Mouse (Mus musculus) heart, postnatal 36 days (tissue): Measurements from ENCODE around the gene 4930415O20Rik. TPM values are rescaled to one million over a fixed set of nuclear protein-coding genes. Genes with fewer than 3 reads are reported as not detected.

Source experiments
- DNase-seq, 2 experiments: peaks; one replicate each; pipeline ENCODE4 v3.0.0; 2021 to 2022
- intact Hi-C: fragments of 180-260 bp; cut with DNase I; formaldehyde crosslinking; loops from one replicate; pipeline ENCODE4 v1.15.1; 2025
- total RNA-seq, 2 experiments: library from RNA; stranded (reverse); gene quantifications; 2 replicates each; pipeline ENCODE4 v1.2.3; 2021

4930415O20Rik gene
- total RNA-seq, result 1 to 10 TPM; 1.6 TPM

DNA sequence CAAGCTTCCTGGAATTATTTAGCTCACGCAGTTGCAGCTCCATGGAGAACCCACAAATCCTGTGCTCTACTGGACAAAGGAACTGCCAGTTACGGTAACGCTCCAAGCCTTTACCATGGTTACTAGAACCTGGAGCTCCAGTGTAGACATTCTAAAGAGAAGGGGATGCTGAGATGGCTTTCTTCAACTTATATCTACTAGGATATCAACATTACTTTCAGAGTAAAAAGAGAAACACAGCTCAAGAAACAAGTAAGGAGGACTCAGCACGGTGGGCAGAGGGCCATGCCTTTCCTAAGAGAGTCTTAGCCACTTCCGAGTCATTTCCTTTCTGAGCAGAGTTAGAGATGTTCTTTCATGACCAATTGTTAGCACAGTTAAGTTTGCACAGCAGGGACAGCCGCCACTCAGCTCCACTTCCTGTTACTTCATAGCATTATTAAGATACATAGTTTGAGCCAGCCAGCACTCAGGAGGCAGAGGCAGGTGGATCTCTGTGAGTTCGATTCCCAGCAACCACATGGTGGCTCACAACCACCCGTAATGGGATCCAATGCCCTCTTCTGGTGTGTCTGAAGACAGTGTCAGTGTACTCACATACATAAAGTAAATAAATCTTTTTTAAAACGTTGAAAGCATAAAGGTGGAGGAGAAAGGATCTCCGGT, at the start of gene 4930415O20Rik, which contains the start of gene Ccnt1:
4930415O20Rik (plus strand) TSS at position 132 of the 666 bp plus-strand sequence.
Ccnt1 (minus strand) TSS at position 51 of the 666 bp plus-strand sequence.
- intact Hi-C loops, result no loop called here
- DNase-seq, result no peak

- intact Hi-C loops, result no loop called here
- DNase-seq, result no peak
Observed at GRCm38 (mm10) chr15:98521245-98521644, 49.6 kb upstream of the 4930415O20Rik start.

GRCm38 (mm10) chr15:98526057-98526456, 44.7 kb upstream of the 4930415O20Rik start:
- intact Hi-C loops, result no loop called here

DNA sequence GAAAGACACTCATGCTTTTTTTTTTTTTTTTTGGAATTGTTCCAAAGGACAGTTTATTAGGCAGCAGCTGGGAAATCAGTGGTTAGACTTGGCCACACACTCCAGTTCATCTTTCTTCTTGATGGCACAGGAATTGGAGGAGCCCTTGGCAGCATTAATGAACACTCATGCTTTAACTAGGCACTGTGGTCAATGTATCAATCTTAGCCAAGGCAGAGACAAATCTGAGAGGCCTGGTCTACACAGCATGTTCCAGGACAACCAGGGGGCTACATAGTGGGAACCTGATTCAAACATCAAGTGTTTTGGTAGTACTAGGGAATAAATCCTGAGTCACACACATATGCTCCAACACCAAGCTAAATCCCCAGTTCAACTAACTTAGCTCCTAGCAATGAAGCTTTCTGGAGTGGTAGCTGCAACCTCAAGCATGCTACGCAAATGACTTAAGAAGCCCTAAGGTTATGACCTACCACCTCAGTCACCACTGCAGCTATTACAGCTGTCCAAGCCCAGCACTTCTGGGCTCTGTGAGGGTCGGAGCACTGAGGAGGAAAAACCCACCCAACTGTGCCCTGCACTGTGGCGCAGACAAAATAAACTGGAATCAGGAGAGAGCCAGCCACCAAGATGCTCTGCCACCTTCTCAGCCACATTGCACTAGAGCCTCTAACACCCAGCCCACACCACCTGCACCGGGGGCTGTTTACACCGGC, 43.6 kb upstream of the 4930415O20Rik start:
- no peak for DNase-seq
- intact Hi-C loops, result no loop called here

More at GRCm38 (mm10) chr15:98526057-98526456, 44.7 kb upstream of the 4930415O20Rik start:
- DNase-seq, result no peak

GRCm38 (mm10) chr15:98528066-98528563, 42.7 kb upstream of the 4930415O20Rik start:
- DNase-seq, result no peak
- intact Hi-C loops, result no loop called here

DNA sequence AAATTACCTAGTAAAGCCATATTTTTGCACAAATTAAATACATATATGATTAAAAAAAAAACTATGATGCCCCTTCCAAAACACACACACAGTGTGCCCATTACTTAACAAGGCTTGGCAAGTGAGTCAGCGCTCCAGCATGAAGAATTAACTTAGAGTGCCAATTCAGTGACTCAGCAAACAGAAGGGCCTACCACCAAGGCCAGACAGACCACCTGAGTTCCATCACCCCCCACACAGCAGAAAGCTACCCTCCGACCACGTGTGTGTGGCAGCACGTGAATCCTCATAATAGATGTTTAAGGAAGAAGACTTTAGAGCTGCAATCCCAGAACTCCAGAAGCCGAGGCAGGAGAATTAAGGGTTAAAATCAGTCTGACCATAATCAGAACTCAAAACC, 38.5 kb upstream of the 4930415O20Rik start:
- no peak for DNase-seq
- intact Hi-C loops, result no loop called here

DNA sequence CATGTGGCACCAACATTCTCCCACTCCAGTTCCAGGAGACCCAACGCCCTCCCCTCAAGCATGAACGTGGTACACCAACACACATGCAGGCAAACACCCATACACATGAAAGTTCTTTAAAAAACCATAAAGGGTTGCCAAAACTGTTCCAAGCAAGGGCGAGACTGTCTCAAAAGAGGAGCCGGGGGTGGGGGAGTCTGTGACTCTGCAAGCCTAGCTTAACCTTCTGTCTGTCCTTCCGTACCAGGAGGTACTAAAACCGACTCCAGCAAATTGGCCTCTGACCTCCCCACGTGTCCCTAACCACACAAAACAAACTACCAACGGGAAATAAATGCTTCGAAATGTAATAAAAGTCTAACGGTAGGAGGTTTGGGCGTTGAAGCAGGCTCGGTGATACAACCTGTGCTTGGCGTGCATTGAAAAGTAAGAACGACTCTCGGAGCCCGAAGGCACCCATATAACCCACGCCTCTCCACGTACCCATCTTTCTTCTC, 37.7 kb upstream of the 4930415O20Rik start:
- DNase-seq, result no peak

GRCm38 (mm10) chr15:98533881-98534627, 36.8 kb upstream of the 4930415O20Rik start, which contains the start of gene Kansl2:
Gene Kansl2 (minus strand): TSS chr15:98534264.
- intact Hi-C loops, result loop anchor here (1.0 kb wide), 1 partner anchor 33 kb away; no protein-coding TSS in a partner anchor

More for the DNA sequence above, 37.7 kb upstream of the 4930415O20Rik start:
- intact Hi-C loops, result loop anchor here (1.0 kb wide), 1 partner anchor 34 kb away; no protein-coding TSS in a partner anchor

GRCm38 (mm10) chr15:98535921-98536320, 34.9 kb upstream of the 4930415O20Rik start:
- no peak for DNase-seq
- intact Hi-C loops, result no loop called here

More at GRCm38 (mm10) chr15:98533881-98534627, 36.8 kb upstream of the 4930415O20Rik start, which contains the start of gene Kansl2:
- peak; percentile 94 to 95 for DNase-seq

DNA sequence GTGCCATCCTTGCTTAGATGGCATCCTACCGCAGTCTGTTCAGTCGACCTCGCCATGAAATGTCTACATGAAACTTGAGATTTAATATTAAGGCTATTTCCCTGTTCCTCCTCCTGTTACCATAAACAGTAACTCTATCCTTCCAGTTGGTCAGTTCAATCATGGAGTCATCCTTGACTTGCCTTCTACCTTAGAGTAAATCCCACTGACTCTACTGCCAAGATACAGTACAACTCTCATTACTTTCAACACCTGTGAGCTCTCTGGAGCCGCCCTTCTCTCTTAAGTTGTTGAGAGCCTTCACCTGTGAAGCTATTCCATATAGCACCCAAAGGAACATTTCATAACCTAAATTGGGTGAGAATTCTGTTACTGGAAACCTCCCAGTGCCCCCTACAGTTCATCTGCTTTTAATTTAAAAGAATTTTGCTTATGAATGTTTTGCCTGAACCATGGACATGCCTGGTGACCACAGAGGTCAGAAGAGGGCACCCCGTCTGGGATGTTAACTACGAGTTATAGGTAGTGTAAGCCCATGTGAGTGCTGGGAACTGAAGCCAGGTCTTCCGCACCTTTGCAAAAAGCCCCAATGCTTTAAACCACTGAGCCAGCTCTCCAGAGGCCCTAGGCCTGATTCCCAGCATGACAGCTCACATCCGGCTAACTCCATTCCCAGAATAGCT, 33.8 kb upstream of the 4930415O20Rik start:
- intact Hi-C loops, result no loop called here
- DNase-seq, result no peak

DNA sequence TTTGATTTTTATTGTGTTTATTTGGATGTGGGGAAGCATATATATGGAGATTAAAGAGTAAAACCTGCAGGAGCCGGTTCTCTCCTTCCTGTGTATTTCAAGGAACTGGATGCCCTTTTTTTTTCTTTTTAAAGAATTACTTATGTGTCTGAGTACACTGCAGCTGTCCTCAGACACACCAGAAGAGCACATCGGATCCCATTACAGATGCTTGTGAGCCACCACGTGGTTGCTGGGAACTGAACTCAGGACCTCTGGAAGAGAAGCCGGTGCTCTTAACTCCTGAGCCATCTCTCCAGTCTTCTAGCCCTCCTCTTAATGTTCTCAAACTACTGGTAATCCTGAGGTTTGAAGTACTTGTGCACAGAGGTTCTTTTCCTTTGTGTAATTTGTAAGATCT, 32.9 kb upstream of the 4930415O20Rik start:
- intact Hi-C loops, result no loop called here
- DNase-seq, result no peak

GRCm38 (mm10) chr15:98541064-98541463, 29.7 kb upstream of the 4930415O20Rik start:
- no peak for DNase-seq
- intact Hi-C loops, result no loop called here

DNA sequence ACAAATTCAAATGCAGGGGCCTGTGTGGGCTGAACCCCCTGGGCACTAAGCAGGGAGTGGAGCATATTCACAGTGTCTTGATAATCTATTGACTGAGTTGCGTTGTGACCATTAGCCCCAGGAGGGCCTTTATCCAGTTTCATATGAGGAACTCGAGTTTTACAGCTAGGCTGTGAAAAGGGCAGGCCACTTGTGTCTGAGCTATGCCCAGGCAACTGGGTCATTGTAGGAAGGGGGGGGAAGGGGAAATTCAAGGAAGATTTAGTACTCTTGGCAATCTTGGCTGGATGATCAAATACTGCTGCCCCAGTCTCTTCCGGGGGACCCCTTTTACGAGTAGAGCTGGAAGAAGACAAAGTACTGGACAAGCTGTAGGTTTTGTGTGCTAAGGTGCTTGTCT, 27.5 kb upstream of the 4930415O20Rik start:
- no peak for DNase-seq
- intact Hi-C loops, result no loop called here

- intact Hi-C loops, result no loop called here
- no peak for DNase-seq
Observed at GRCm38 (mm10) chr15:98545151-98545550, 25.7 kb upstream of the 4930415O20Rik start.

- no peak for DNase-seq
- intact Hi-C loops, result no loop called here
Observed at GRCm38 (mm10) chr15:98546843-98547242, 24.0 kb upstream of the 4930415O20Rik start.

- DNase-seq, result no peak
- intact Hi-C loops, result no loop called here
Observed at GRCm38 (mm10) chr15:98552758-98553157, 18.0 kb upstream of the 4930415O20Rik start.

- intact Hi-C loops, result no loop called here
- peak in 1 of 2 experiments; percentile 27 for DNase-seq
Observed at GRCm38 (mm10) chr15:98555881-98556280, 14.9 kb upstream of the 4930415O20Rik start.

DNA sequence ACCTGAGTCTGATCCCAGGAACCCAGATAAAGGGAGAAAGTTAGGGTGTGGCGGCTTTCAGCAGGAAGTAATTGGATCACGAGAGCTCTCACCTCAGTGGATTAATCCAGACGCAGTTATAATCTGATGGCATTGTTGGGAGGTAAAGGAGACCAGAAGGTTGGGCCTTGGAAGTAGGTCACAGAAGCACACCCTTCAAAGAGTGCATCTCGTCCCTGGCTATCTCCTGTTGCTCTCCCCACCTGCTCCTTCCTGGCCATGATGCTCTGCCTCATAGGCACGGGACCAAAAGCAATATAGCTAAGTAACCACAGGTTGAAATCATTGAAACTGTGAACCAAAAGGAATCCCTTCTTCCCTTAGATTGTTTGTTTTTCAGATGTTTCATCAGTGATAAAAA, 13.6 kb upstream of the 4930415O20Rik start:
- no peak for DNase-seq
- intact Hi-C loops, result no loop called here

GRCm38 (mm10) chr15:98566973-98567277, 3.9 kb upstream of the 4930415O20Rik start:
- intact Hi-C loops, result loop anchor here (1.0 to 5.0 kb wide), 3 partner anchors 34 to 130 kb away; no protein-coding TSS in a partner anchor
- DNase-seq, result no peak
